Mouse (Mus musculus) fibroblast of lung, adult 2 months (primary cell): Measurements from ENCODE around the gene Exosc2.
"Not testable (repeated sequence)": the region's sequence is repeated elsewhere in the genome, so short reads cannot be mapped to it uniquely, and the experiment has no call there.

Experiments used
- DNase-seq: peaks from one replicate; pipeline ENCODE4 v3.0.0-alpha.2; 2011; ENCODE audit warnings: low read depth

Gene Exosc2

GRCm38 (mm10) chr2:31667332-31667731, 3.2 kb upstream of the Exosc2 start:
- no peak for DNase-seq

GRCm38 (mm10) chr2:31678641-31679040, 8.1 kb downstream of the Exosc2 start:
- no peak for DNase-seq

GRCm38 (mm10) chr2:31681051-31681707, 10.7 kb downstream of the Exosc2 start:
- not testable (repeated sequence) for DNase-seq

GRCm38 (mm10) chr2:31681731-31682235, 11.3 kb downstream of the Exosc2 start:
- DNase-seq: no peak

- peak; percentile 36 for DNase-seq
Measured at GRCm38 (mm10) chr2:31683666-31684065, 13.2 kb downstream of the Exosc2 start.

- DNase-seq: peak; percentile 97
Measured at GRCm38 (mm10) chr2:31688074-31688925, 17.8 kb downstream of the Exosc2 start, which contains the start of gene Abl1. Abl1 (plus strand) TSS chr2:31688376.

GRCm38 (mm10) chr2:31689045-31689444, 18.5 kb downstream of the Exosc2 start:
- DNase-seq: no peak

GRCm38 (mm10) chr2:31690063-31690462, 19.5 kb downstream of the Exosc2 start:
- DNase-seq: no peak

GRCm38 (mm10) chr2:31698209-31698608, 27.7 kb downstream of the Exosc2 start:
- DNase-seq: no peak

- DNase-seq: no peak
Measured at GRCm38 (mm10) chr2:31700545-31701446, 30.3 kb downstream of the Exosc2 start.

- DNase-seq: no peak
Measured at GRCm38 (mm10) chr2:31703226-31703625, 32.7 kb downstream of the Exosc2 start.

GRCm38 (mm10) chr2:31705914-31706313, 35.4 kb downstream of the Exosc2 start:
- DNase-seq: peak; percentile 26

GRCm38 (mm10) chr2:31706531-31706930, 36.0 kb downstream of the Exosc2 start:
- no peak for DNase-seq

GRCm38 (mm10) chr2:31712716-31713115, 42.2 kb downstream of the Exosc2 start:
- DNase-seq: no peak

GRCm38 (mm10) chr2:31713813-31714212, 43.3 kb downstream of the Exosc2 start:
- DNase-seq: no peak

GRCm38 (mm10) chr2:31714780-31715179, 44.3 kb downstream of the Exosc2 start:
- no peak for DNase-seq

- no peak for DNase-seq
Measured at GRCm38 (mm10) chr2:31715985-31716384, 45.5 kb downstream of the Exosc2 start.

- DNase-seq: no peak
Measured at GRCm38 (mm10) chr2:31719202-31719880, 48.8 kb downstream of the Exosc2 start.

- DNase-seq: no peak
Measured at GRCm38 (mm10) chr2:31719944-31720343, 49.4 kb downstream of the Exosc2 start.

GRCm38 (mm10) chr2:31720783-31721182, 50.3 kb downstream of the Exosc2 start:
- DNase-seq: no peak

- DNase-seq: no peak
Measured at GRCm38 (mm10) chr2:31724730-31725490, 54.4 kb downstream of the Exosc2 start.
